Mouse (Mus musculus) liver, postnatal 0 days (tissue): ENCODE results near the gene Sh2b1. TPM values are rescaled to one million over a fixed set of nuclear protein-coding genes. Genes with fewer than 3 reads are reported as not detected.
A peak's percentile ranks its signal among the peaks of the same experiment; 100 is the strongest.

Experiments used
- ATAC-seq: fragments of 200-750 bp; cut with Nextera tagmentation; 2 replicates; pipeline ENCODE4 v1.8.0; 2017; ENCODE audit warnings: mild to moderate bottlenecking, moderate library complexity
- DNase-seq: peaks from one replicate; pipeline ENCODE4 v3.0.0-alpha.2; 2016
- H3K27ac ChIP-seq: fragments of 300-500 bp; sonication (generic); 2 replicates; pipeline ENCODE4 v1.5.1; 2014; ENCODE audit warnings: antibody characterized with exemption, moderate library complexity, mild to moderate bottlenecking, low read depth
- H3K27me3 ChIP-seq: fragments of 300-500 bp; sonication (generic); 2 replicates; pipeline ENCODE4 v1.6.1; 2014; ENCODE audit warnings: low read length, control low read depth, mixed read lengths; ENCODE audit not compliant: insufficient read depth
- H3K36me3 ChIP-seq: fragments of 300-500 bp; sonication (generic); replicated peaks from 2 replicates; pipeline ENCODE4 v1.6.1; 2014; ENCODE audit warnings: mild to moderate bottlenecking, control low read depth, low read length, moderate library complexity, mixed read lengths; ENCODE audit not compliant: insufficient read depth
- H3K4me1 ChIP-seq: fragments of 300-500 bp; sonication (generic); 2 replicates; pipeline ENCODE4 v1.6.1; 2014; ENCODE audit warnings: antibody characterized with exemption, mild to moderate bottlenecking, control low read depth; ENCODE audit not compliant: insufficient read depth
- H3K4me2 ChIP-seq: fragments of 300-500 bp; sonication (generic); 2 replicates; pipeline ENCODE4 v1.6.1; 2014; ENCODE audit warnings: low read depth, mild to moderate bottlenecking, low read length, moderate library complexity, mixed read lengths
- H3K4me3 ChIP-seq: fragments of 300-500 bp; sonication (generic); 2 replicates; pipeline ENCODE4 v1.5.1; 2014; ENCODE audit warnings: low read depth, low read length
- H3K9ac ChIP-seq: fragments of 300-500 bp; sonication (generic); replicated peaks from 2 replicates; pipeline ENCODE4 v1.6.1; 2014; ENCODE audit warnings: mild to moderate bottlenecking, moderate library complexity
- H3K9me3 ChIP-seq: fragments of 300-500 bp; sonication (generic); 2 replicates; pipeline ENCODE4 v1.6.1; 2016; ENCODE audit warnings: mild to moderate bottlenecking, control low read depth, low read length, mixed read lengths
- CTCF ChIP-seq: sonication (generic); IDR thresholded peaks from 2 replicates; pipeline ENCODE4 v1.5.1; 2016; ENCODE audit warnings: antibody characterized with exemption, low read depth
- EP300 ChIP-seq: IDR thresholded peaks from 2 replicates; pipeline ENCODE4 v1.6.1; 2016; ENCODE audit warnings: antibody characterized with exemption, low read depth, mild to moderate bottlenecking
- WGBS: fragments of 180-500 bp; shearing (Covaris S2); extraction: QIAGEN DNeasy Blood & Tissue Kit; methylation state at CpG from one replicate; pipeline ENCODE4 v1.1.7; 2014; ENCODE audit not compliant: insufficient replicate concordance; 5-methylcytosine and 5-hydroxymethylcytosine counted together
- polyA plus RNA-seq: library from polyadenylated mRNA; unstranded; fragments of >200 nt; fragmentation: Nextera tagmentation; extraction: Ambion mirVana; gene quantifications from 2 replicates; pipeline ENCODE4 v1.2.1, GENCODE M21; 2015

Sh2b1 gene
- 13.5 and 13.7 TPM in 2 replicates for polyA plus RNA-seq

GRCm38 (mm10) chr7:126474993-126475581 lies at the start of gene Sh2b1:
Gene Sh2b1 (minus strand): TSS chr7:126475424.
- ATAC-seq (peak; percentile 93), DNase-seq (peak; percentile 89)
- Histone ChIP-seq H3K36me3 (peaks cover 15% of the 10 kb centered on the region), H3K9me3 (no peaks in the 10 kb centered on the region), H3K9ac (peak within 1 kb of the TSS; percentile 83), H3K4me3 (peak within 1 kb of the TSS; percentile 90), H3K4me1 (peaks cover 37% of the 10 kb centered on the region), H3K27ac (peak within 1 kb of the TSS; percentile 98), H3K4me2 (peak within 1 kb of the TSS; percentile 98), H3K27me3 (no peaks in the 10 kb centered on the region)
- peak; percentile 62 for TF ChIP-seq EP300
- TF ChIP-seq CTCF, result peak; percentile 52
- under 1% methylated on average over 53 of the region's 53 CpGs for WGBS

DNA sequence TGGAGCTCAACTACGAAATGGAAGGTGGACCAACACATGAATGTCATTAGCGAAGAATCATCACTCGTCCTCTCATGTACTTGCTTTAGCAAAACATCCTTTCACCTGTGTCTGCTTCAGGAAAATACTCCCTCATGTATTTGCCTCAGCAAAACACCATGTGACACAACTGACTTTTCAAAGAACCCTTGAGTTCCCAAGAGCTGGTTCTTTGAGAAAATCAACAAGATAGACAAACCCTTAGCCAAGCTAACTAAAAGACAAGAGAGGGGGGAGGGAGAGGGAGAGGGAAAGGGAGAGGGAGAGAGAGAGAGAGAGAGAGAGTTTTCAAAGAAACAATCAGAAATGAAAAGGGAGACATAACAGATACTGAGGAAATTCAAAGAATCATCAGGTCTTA lies 48.1 kb upstream of the Sh2b1 start:
- 78% methylated on average over 3 of the region's 3 CpGs for WGBS
- H3K9me3 ChIP-seq, result no peaks in the 10 kb centered on the region
- no peak for DNase-seq

DNA sequence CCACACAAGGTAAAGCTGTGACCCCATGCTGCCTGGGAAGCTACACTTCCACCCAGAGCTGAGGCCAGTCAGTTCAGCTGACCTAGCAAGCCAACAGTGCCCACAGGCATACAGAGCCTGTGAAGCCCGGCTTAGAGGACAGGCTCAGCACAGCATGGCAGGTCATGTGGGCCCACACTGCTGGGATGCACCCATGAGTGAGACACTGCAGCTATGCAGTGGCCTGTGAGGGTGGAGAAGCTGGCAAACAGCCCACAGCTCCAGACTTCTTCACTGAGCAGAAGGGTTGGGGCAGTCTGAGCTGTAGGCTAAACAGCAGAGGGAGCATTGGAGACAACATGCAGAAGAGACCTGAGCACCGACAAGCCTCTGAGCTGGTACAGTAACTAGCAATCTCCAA lies 44.3 kb upstream of the Sh2b1 start:
- peak; percentile 15; the same call in 1 of the 2 replicates for TF ChIP-seq CTCF
- no peak for TF ChIP-seq EP300
- no peak overlapping the region; the same call in 1 of the 2 replicates for H3K9ac ChIP-seq

More for the DNA sequence above, 48.1 kb upstream of the Sh2b1 start:
- Histone ChIP-seq H3K36me3 (no peaks in the 10 kb centered on the region), H3K27me3 (no peaks in the 10 kb centered on the region), H3K9ac (no peak overlapping the region), H3K27ac (no peak overlapping the region), H3K4me3 (no peak overlapping the region), H3K4me2 (no peak overlapping the region), H3K4me1 (no peaks in the 10 kb centered on the region)
- TF ChIP-seq EP300 (no peak), CTCF (no peak)
- ATAC-seq, result no peak

DNA sequence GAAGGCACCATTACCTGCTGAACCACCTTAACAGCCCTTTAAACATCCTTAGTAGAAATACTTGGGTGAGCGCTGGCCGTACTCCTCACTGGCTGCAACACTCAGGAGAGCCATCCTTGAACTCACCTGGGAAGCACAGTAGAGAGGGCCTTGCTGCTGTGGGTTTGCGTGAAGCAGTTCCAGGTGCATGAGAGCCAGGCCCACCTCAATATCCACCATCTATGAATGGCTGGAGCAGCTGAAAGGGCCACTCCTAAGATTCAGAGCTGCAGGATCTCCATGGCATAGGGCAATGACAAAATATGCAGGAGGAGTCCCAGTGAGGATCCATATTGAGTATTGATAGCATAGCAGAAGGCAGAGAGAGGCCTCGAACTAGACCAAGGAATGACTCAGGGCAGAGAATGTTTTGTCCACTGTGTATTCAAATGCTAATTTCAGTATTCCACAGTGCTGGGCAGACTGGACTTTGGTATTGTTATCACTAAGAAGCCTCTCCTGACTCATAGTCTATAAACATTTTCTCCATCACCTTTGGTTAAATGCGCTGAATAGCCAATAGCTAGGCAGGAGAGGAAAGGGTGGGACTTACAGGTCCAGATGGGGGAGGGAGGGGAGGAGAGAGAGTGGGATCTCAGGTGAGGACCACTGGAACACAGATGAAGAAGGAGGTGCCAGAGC lies 43.2 kb upstream of the Sh2b1 start:
- H3K27me3 ChIP-seq, result no peaks in the 10 kb centered on the region
- no peak overlapping the region for H3K4me3 ChIP-seq
- H3K27ac ChIP-seq, result no peak overlapping the region
- TF ChIP-seq CTCF (no peak), EP300 (no peak)
- no peaks in the 10 kb centered on the region for H3K36me3 ChIP-seq
- no peak for ATAC-seq
- no peak overlapping the region for H3K9ac ChIP-seq
- no peaks in the 10 kb centered on the region for H3K4me1 ChIP-seq
- 78% methylated on average over 5 of the region's 5 CpGs for WGBS
- H3K4me2 ChIP-seq, result no peak overlapping the region
- H3K9me3 ChIP-seq, result no peaks in the 10 kb centered on the region
- DNase-seq, result no peak

More for the DNA sequence above, 44.3 kb upstream of the Sh2b1 start:
- ATAC-seq (no peak), DNase-seq (no peak)
- Histone ChIP-seq H3K9me3 (no peaks in the 10 kb centered on the region), H3K27me3 (no peaks in the 10 kb centered on the region), H3K4me1 (no peaks in the 10 kb centered on the region), H3K27ac (no peak overlapping the region), H3K4me3 (no peak overlapping the region), H3K36me3 (no peaks in the 10 kb centered on the region), H3K4me2 (no peak overlapping the region)
- WGBS, result 60% methylated on average over 2 of the region's 2 CpGs

- Histone ChIP-seq H3K27ac (no peak overlapping the region), H3K4me1 (no peaks in the 10 kb centered on the region), H3K4me2 (no peak overlapping the region), H3K4me3 (no peak overlapping the region), H3K9me3 (no peaks in the 10 kb centered on the region), H3K9ac (no peak overlapping the region), H3K27me3 (no peaks in the 10 kb centered on the region), H3K36me3 (no peaks in the 10 kb centered on the region)
- WGBS, result 69% methylated on average over 3 of the region's 3 CpGs
- DNase-seq (no peak), ATAC-seq (no peak)
- TF ChIP-seq EP300 (no peak), CTCF (no peak)
These were observed 36.1 kb upstream of the Sh2b1 start for GRCm38 (mm10) chr7:126511287-126511686.

GRCm38 (mm10) chr7:126507126-126507778 lies 32.0 kb upstream of the Sh2b1 start:
- Histone ChIP-seq H3K4me2 (no peak overlapping the region), H3K4me1 (peaks cover 5% of the 10 kb centered on the region; the same call in 1 of the 2 replicates), H3K9me3 (no peaks in the 10 kb centered on the region), H3K4me3 (no peak overlapping the region), H3K9ac (no peak overlapping the region; the same call in 1 of the 2 replicates), H3K36me3 (no peaks in the 10 kb centered on the region), H3K27me3 (no peaks in the 10 kb centered on the region), H3K27ac (no peak overlapping the region)
- TF ChIP-seq EP300, result no peak
- TF ChIP-seq CTCF, result no peak
- no peak for DNase-seq
- WGBS, result 81% methylated on average over 8 of the region's 8 CpGs
- ATAC-seq, result no peak
